Mouse (Mus musculus) cerebellum, postnatal 36 days (tissue): ENCODE results near the gene Gprasp2.
"Not testable (repeated sequence)": the region's sequence is repeated elsewhere in the genome, so short reads cannot be mapped to it uniquely, and the experiment has no call there.

Experiments
- DNase-seq, 2 experiments: peaks; one replicate each; pipeline ENCODE4 v3.0.0; 2021 to 2022; ENCODE audit warnings: mixed read lengths in 2 of 2

Gene Gprasp2

DNA sequence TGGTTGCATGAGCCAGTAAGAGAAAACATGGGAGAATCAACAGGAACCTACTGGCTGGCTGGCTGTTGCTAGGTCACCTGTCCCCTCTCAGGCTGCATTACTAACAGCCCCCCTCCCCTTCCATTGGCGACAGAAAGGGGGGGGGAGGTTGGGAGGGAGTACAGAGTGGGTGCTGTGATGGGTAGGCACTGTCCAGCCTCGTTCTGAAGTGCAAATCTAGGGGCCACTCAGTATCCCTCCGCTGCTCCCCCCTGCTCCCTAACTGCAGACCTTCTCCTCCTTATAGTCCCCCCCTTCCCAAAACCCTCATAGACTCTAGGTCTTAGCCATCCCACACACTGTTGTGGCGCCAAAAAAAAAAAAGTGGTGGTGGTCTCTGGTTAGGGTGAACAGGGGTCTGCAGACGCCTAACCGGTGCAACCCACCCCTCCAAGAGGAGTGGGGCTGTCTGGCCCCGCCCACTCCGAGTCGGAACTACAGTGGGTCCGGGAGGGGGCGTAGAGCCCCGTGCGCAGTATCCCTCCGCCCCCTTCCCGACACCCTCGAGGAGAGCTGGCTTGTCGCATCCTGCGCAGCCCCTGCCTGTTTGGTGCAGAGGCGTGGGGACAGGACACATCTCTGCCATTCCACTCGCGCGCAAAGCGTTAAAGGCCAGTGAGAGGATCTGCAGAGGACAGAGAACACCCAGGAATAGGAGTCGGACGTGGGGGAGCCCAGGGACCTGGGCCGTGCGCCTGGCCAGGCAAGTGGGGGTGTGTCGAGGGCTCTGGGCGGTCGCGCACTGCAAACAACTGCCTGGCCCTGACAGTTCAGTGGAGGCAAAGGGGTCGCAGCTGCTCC is at the start of gene Gprasp2:
TSS of gene Gprasp2 (plus strand) at position 514 of the 840 bp plus-strand sequence.
- peak; percentile 48 to 52 for DNase-seq

GRCm38 (mm10) chrX:135791536-135791935 is 47.3 kb upstream of the Gprasp2 start:
- no peak for DNase-seq

DNA sequence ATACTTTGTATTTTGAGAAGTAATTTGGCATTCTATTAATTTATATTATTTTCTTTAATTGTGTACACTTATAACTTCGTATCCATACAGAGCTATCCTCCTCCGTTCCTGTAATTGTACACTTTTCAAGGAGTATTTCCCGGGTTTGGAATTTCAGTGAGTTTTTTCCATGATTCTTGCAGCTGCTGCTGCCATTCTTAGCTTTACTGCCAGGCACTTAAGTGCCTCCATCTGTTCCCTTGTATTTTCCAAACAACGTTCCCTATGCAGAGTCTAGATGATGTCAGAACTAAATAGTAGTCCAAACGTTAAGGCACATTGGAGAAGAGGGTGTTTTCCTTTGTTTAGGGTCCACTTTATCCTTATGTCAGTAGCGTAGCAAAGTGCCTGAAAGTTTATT is 46.5 kb upstream of the Gprasp2 start:
- no peak for DNase-seq

DNA sequence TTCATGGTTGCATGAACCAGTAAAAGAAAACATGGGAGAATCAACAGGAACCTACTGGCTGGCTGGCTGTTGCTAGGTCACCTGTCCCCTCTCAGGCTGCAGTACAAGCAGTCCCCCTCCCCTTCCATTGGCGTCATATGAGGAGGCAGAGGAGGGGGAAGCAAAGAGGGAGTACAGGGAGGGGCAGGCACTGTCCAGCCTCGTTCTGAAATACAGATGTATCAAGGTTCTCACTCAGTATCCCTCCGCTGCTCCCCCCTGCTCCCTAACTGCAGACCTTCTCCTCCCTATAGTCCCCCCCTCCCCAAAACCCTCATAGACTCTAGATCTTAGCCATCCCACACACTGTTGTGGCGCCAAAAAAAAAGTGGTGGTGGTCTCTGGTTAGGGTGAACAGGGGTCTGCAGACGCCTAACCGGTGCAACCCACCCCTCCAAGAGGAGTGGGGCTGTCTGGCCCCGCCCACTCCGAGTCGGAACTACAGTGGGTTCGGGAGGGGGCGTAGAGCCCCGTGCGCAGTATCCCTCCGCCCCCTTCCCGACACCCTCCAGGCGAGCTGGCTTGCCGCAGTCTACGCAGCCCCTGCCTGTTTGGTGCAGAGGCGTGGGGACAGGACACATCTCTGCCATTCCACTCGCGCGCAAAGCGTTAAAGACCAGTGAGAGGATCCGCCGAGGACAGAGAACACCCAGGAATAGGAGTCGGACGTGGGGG is 43.1 kb upstream of the Gprasp2 start:
- DNase-seq = peak; percentile 50 to 55

DNA sequence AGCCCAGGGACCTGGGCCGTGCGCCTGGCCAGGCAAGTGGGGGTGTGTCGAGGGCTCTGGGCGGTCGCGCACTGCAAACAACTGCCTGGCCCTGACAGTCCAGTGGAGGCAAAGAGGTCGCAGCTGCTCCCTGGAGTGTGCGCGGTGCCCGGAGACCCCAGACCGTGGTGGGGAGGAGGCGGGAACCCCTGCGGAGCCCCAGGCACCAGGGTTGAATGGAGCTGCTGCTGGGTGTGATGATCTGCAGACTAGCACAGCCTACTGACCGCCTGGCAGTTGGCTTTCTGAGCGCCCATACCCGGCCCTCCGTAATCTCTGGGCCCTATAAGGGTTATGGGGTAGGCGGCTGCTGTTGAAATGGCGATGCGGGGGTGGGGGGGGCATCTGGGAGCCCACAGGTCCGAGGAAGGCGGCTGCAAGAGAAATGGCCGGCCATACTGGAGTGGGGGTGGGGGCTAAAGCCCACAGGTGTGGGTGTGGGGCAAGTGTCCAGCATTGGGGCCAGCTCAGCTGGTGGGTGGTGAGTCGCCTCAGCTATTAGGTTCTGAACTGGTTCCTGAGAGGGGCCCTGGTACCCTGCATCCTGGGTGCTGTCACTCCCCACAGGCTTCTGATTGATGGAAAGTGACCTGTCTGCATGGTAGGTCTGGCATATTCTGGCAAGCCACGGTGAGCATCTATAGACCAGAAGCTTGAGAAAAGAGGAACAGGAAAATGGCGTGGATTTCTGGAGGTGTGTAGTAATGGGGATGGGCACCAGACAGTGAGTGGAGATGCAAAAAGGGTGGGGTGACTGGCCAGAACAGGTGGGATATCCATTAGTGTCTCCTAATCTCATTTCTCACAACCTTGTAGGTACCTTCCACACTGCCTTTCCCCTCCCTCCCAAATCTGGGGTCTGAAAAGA is 42.3 kb upstream of the Gprasp2 start:
- peak; percentile 29 for DNase-seq

DNA sequence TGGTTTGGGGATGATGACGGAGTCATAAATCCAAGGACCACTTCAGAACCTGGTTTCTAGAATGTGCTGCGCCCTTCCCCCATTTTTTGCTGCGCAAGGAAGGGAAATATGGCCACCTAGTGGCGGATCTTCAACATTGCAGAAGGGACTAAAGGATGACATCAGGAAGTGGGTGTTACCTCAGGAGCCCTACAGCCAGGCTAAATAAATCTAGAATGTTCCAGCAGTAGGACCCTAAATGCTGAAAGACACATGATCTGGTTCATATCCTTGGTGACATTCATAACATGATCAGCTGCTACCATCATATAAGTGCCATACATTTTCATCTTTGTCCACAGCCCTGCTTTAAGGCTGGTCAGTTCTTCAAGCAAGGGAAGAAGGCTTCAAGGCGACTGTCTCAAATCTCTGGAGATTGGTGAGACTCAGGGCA is 41.6 kb upstream of the Gprasp2 start, which contains the start of gene Bhlhb9:
TSS of gene Bhlhb9 (plus strand) at position 383 of the 433 bp plus-strand sequence.
- DNase-seq = peak; percentile 44 to 53

- no peak for DNase-seq
Observed at GRCm38 (mm10) chrX:135804149-135804548, 34.7 kb upstream of the Gprasp2 start.

DNA sequence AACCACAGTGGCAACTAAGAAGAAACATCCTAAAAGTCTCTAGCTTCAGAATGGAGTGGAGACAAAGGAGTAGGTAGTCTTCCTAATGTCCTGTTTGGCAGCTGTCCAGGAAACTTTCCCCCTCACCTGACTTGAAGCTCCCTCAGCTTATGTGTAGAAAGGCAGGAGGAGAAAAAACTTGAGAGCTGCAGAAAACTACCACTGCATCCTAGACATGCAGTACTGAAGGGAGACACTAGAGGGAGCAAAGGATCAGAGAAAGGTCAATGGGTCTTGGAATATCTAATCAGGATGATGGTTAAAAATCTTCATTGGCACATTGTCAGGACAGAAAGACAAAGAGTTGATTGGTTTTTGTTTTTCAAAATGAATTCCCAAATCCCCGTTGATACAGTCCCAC is 33.1 kb upstream of the Gprasp2 start:
- DNase-seq = peak; percentile 11 to 64

DNA sequence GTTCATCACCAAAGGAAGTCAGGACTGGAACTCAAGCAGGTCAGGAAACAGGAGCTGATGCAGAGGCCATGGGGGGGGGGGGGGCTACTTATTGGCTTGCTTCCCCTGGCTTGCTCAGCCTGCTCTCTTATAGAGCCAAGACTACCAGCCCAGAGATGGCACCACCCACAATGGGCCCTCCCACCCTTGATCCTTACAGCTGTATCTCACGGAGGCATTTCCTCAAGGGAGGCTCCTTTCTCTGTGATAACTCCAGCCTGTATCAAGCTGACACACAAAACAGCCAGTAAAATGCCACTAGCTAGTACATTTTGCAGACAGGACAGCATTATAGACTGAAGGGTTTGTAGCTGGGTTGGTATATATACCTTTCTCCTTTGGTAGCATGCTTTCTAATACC is 2.9 kb upstream of the Gprasp2 start:
- not testable (repeated sequence) for DNase-seq

GRCm38 (mm10) chrX:135837896-135838295 is 938 bp upstream of the Gprasp2 start:
- DNase-seq = no peak

DNA sequence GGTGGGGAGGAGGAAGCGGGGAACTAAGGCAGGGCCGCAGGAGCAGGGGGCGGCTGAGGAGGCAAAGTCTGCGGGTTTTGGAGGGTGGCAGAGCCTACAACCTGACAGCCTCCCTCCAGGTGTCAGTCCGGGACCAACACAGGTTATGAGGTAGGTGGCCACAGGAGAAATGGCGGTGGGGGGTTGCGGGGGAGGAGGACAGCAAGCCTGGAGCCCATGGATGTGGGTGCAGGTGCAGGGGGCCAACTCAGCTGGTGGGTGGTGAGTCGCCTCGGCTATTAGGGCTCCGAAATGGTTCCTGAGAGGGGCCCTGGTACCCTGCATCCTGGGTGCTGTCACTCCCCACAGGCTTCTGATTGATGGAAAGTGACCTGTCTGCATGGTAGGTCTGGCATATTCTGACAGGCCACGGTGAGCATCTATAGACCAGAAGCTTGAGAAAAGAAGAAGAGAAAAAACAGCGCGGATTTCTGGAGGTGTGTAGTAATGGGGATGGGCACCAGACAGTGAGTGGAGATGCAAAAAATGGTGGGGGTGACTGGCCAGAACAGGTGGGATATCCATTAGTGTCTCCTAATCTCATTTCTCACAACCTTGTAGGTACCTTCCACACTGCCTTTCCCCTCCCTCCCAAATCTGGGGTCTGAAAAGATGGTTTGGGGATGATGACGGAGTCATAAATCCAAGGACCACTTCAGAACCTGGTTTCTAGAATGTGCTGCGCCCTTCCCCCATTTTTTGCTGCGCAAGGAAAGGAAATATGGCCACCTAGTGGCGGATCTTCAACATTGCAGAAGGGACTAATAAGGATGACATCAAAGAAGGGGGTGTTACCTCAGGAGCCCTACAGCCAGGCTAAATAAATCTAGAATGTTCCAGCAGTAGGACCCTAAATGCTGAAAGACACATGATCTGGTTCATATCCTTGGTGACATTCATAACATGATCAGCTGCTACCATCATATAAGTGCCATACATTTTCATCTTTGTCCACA is 860 bp downstream of the Gprasp2 start:
- DNase-seq = peak; percentile 48 to 50

DNA sequence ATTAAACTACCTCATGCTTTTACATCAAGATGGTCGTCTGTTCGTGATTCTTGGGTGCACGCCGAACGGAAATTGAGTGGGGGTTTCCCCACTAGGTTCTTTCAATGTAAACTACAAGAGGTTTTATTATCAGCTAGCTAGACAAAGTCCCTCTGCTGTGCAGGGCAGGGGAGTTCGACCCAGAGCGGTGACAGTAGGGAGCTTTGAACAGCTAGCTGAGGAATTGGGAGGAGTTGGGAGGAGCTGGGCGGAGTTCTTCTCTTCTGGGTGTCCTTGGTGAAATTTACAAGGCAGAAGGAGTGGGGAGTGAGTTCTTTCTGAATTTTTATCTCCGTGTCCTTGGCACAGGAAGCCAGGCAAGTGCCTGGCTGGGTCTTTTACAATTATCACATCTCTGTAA is 28.0 kb downstream of the Gprasp2 start:
- DNase-seq = not testable (repeated sequence)

DNA sequence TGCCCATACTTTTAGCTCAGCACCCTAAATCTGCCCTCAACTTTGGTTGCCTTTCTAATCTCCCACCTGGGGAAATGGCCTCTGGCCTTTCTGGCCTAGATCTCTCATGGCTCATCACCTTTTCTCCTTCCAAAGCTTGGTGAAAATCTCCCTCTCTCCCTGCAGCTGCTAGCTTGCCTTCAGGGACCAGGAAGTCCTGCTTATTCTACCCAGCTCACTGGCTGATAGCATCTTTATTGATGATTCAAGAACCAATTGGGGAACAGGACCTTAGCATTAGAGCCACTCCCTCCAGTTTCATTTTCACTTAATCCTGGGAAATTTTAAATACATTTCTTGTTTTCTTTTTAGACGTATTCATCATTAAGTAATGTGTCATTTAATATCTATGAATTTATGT is 37.8 kb downstream of the Gprasp2 start:
- no peak for DNase-seq

GRCm38 (mm10) chrX:135879626-135880025 is 40.8 kb downstream of the Gprasp2 start:
- DNase-seq = no peak

DNA sequence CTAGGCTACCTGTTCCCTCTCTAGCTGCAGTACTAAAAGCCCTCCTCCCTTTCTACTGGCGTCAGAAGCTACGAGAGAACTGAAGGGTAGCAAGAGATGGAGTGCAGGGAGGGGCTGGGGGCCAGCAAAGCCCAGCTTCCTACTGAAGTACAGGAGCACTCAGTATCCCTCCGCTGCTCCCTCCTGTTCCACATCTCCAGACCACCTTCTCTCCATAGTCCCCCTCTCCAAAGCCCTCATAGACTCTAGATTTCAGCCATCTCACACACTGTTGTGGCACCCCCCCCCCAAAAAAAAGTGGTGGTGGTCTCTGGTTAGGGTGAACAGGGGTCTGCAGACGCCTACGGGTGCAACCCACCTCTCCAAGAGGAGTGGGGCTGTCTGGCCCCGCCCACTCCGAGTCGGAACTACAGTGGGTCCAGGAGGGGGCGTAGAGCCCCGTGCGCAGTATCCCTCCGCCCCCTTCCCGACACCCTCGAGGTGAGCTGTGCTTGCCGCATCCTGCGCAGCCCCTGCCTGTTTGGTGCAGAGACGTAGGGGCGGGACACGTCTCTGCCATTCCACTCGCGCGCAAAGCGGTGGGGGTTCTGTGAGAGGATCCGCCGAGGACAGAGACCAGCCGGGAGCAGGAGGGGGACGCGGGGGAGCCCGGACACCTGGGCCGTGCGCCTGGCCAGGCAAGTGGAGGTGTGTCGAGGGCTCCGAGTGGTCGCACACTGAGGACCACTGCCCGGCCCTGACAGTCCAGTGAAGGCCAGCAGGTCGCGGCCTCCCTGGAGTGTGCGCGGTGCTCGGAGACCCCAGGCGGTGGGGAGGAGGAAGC is 46.8 kb downstream of the Gprasp2 start:
- DNase-seq = peak; percentile 68 to 75

- peak; percentile 38 for DNase-seq
Observed at GRCm38 (mm10) chrX:135886234-135886585, 47.4 kb downstream of the Gprasp2 start.
